Mouse (Mus musculus): ENCODE results near the gene Bpifb6.

Bpifb6 gene

DNA sequence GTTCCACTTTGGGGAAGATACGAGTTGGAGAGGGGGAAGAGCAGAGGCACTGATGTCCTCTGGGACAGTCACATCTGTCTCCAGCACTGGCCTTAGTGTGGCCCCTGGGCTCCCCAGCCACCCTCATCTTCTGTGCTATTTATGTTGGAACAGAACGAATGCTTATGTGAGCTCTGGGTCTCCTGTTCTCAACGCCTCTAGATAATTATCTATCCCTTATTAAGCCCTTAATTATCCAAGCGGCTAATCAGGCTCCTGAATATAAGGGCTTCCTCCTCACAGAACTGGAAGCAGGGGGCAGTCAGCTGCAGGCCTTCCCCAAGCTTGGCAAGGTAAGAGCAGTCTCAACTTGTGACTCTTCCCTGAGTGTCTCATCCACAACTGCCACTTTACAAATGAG is at the start of gene Bpifb6:
TSS of gene Bpifb6 (plus strand) at position 301 of the 400 bp plus-strand sequence.
- no peak for DNase-seq (ENCODE audit: low spot score)

DNA sequence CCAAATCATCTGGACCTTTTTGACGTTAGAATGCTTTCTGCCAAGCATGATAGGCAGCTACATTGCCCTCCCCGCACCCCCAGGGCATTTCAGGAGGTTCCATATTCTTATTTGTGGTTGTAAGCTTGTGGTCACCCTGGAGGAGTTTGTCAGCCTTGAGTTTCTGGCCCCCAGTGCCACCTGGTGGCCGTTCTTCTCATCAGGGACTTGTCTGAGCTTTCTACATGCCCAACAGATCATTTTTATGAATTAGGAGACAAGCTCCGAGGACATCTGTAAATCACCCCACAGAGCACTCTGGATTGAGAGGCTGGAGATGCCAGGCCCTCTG is 49.2 kb upstream of the Bpifb6 start:
- DNase-seq (ENCODE audit: low spot score), result peak; percentile 22

DNA sequence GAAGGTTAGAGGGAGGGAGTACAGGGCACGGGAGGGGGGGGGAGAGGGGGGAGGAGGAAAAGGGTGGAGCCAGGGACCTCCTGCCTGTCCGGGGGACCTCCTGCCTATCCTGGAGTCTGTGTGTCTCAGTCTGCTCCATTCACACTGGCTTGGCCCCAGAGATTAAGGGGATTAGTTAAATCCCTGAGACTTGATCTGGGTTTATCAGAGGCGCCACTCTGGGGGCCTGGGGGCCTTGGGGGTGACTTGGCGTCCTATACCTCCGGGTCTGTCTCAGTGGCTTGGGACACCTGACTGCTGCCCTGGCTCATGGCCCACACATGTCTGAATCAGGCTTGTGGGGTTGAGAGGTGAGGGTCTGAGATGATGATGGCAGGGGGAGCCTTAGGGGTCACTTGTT is 46.6 kb upstream of the Bpifb6 start:
- no peak for DNase-seq (ENCODE audit: low spot score)

DNA sequence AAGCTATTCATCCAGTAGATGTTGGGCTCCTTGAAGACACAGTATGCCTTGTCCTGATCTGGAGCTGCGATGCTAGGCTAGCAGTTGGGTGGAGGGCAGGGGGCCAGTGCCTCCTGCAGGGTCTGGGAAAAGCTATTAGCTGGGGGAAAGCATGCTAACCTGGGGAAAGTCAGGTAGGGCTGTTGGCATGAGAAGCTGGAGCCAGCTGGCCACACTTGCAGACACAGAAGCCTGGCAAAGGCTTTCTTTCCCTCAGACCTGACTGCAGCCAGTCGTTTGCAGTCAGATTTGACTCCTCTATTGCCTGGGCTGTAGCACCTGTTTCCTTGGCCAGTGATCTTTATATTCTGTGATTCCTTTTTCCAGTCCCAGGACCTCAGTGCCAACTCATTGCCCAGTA is 40.6 kb upstream of the Bpifb6 start:
- DNase-seq (ENCODE audit: low spot score), result no peak

DNA sequence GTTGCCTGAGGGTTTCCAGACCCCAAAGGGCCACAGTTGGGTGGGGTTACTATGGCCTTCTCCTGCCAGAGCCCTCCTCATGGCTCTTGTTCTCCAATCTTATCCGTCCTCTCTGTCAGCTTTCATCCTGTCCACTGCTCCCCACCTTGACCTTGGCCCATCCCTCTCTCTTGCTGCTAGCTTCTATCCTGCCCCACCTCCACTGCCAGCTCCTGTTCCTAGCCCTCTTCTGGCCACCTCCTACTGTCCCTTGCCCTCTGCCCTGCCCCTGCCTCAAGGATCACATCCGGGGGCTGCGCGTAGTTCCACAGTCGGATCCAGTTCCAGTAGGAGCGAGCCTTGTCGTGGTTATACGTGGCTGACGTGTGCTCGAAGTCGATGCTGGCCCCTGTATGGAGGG is 39.9 kb upstream of the Bpifb6 start:
- DNase-seq (ENCODE audit: low spot score), result no peak

DNA sequence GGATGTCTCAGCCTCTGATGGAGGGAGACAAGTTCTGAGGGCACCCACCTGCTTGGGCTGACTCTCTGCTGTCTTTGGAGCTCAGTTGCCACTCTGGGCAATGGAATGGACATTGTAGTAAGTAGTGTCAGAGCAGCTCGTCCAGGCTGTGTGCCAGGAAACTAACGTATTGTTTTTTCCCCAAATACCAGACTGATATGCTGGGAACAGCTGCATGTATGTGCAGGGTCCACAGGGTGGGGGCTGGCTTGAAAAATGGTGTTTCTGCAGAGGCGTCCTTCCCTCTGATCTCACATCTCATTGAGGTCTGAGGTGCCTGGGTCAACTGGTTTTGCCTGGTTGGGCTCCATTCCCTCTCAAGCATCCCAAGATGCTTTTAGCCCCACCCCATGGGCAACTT is 39.5 kb upstream of the Bpifb6 start:
- no peak for DNase-seq (ENCODE audit: low spot score)

DNA sequence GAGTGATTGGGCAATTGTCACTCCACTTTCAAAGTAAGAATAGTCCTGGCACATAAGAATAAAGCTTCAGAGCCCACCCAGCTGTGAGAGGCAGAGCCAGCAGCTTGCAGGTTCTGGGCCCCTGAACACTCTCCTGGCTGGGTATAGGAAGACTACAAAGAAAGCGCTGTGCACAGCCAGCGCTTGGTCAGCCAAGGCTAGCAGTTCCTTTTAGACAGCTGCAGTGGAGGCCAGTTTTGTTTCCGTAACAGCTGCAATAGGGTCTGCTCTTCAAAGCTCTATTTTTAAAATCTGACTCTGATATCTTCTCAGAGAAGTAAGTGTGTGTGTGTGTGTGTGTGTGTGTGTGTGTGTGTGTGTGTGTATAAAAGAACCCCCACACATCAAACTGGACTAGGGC is 38.2 kb upstream of the Bpifb6 start:
- no peak for DNase-seq (ENCODE audit: low spot score)

DNA sequence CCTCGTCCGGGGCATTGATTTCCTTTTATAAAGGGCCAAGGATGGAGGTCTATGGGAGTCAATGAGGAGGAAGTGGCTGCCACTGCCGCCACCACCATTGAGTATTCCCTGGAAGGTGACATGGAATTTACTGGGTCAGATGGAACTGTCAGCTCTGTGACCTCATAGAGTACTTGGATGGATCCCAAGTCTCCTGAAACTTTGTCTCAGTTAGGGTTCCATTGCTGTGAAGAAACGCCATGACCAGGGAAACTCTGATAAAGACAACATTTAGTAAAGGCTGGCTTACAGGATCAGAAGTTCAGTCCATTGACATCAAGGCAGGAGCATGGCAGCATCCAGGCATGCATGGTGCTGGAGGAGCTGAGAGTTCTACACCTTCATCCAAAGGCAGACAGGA is 29.2 kb upstream of the Bpifb6 start, which contains the start of gene Sun5:
TSS of gene Sun5 (minus strand) at position 101 of the 400 bp plus-strand sequence.
- no peak for DNase-seq (ENCODE audit: low spot score)

DNA sequence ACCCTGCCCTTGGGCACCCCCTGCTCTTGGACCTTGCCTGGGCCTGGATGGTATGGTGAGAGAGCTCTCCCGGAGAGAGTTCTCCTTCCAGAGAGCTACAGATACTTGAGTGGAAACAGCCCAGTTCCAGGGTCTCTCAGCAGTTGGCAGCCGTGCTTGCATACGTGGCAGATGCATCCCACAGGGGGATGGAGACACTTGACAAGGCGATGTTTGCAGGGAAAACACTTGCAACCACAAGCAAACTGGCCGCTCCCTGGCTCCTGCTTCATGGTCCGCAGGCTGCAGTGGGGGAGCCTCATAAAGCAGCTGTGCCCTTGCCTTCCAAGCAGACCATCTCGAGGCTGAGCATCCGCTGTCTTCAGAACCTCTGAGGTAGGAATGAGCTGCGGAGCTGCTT is 25.4 kb upstream of the Bpifb6 start, which contains the start of gene Bpifb2:
TSS of gene Bpifb2 (plus strand) at position 301 of the 400 bp plus-strand sequence.
- no peak for DNase-seq (ENCODE audit: low spot score)

DNA sequence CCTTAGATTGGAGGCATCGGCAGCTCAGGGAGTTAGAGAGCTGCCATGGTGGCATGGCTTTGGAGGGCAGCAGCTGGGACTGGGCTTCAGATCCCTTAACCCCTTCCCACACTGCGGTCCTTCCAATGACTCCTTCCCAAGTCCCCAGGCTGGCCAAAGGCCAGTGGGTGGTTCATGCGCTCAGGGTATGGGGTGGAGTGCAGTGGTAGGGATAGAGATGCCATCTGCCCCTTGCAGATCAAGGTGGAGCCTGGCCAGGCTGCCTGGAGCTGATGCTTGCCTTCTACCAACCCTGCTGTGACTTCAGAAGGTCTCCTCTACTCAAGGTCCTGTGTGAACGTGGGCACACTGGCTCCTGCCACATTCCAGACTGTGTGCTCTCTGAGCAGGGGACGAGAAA is 1.1 kb upstream of the Bpifb6 start:
- no peak for DNase-seq (ENCODE audit: low spot score)

DNA sequence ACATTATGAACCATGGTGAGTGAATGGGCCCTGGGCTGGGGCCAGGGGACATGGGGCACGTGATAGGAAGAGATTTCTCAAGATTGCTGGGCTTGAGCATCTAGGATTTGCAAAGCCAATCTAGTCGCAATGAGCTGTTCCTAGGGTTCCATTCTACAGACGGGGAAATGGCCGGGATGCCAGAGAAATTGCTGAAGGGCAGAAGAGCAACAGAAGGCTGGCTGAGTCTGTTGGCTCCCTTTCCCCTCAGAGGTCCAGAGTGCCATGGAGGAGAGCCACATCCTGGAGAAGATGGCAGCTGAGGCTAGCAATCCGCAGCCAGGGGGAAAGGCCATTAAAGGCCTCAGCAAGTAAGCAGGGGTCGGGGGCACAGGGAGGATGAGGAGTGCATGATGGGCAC is 2.5 kb downstream of the Bpifb6 start:
- DNase-seq (ENCODE audit: low spot score), result no peak

DNA sequence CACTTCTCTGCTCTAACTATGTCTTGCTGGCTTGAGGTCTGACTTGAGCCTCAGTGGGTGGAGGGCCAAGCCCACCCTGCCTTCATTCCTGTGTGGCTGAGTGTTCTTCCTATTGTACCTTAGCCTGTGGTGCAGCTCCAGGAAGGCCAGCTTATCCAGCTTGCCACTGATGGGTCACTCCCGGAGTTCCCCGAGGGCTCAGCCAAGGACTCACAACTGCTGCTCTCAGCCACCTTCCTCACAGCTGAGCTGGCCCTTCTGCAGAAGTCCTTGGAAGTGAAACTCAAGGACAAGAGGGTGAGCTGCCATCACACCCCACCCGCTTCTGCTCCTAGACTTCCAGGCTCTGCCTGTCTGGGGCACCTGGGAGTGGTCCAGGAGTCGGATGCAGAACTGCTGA is 6.4 kb downstream of the Bpifb6 start:
- no peak for DNase-seq (ENCODE audit: low spot score)

DNA sequence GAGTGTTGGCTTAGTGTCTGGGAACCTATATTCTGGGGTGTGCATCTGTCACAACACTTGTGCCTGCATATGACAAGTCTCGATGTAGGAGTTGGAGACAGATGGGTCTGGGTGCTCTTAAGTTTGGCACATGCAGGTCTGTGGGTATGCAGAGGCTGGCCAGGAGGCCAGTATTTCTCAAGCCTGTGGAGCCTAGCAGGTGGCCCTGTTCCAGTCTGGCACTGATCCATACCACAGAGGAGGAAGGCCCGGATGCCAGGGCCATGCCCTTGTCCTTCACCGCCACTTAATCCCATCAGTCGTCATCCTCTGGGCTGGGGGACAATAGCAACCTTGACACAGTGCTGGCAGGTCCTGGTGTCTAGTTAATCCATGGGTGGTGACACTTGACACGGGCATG is 14.0 kb downstream of the Bpifb6 start:
- DNase-seq (ENCODE audit: low spot score), result no peak

DNA sequence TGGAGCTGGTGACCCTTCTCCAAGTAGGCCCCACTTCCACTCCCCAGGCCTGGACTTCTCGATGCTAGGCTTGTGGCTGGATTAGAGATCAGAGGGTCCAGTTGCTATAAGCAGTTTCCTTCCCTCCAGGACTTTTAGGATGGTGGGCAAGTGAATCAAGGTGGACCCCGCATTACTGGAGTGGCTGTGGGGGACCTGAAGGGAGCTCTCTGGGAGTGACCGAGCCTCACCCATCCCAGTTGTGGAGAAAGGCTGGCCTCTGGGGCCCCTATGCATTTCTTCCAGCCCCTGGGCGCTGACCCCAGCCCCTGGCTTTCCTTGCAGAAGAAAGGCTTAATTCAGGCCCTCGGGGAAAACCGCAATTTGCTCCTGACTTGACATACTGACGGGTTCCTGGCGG is 17.7 kb downstream of the Bpifb6 start, which contains the start of gene Bpifb3:
TSS of gene Bpifb3 (plus strand) at position 301 of the 400 bp plus-strand sequence.
- no peak for DNase-seq (ENCODE audit: low spot score)

DNA sequence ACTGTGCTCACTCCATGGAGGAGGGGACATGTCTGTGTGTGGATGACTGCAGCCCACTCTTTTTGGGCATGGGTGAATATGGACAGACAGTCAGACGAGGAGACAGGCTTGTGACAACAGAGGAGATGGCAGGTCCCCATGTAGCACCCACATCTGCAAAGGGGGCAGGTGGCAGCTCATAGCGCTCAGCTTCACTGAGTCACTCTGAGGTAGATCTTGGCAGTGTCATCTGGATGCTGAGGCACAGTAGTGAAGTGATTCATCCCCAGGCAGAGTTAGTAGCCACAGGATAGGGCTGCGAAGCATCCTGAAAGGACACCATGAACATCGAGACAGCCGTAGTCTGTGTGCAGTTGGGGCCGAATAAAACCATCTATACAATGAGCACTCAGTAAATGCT is 21.1 kb downstream of the Bpifb6 start:
- DNase-seq (ENCODE audit: low spot score), result no peak

DNA sequence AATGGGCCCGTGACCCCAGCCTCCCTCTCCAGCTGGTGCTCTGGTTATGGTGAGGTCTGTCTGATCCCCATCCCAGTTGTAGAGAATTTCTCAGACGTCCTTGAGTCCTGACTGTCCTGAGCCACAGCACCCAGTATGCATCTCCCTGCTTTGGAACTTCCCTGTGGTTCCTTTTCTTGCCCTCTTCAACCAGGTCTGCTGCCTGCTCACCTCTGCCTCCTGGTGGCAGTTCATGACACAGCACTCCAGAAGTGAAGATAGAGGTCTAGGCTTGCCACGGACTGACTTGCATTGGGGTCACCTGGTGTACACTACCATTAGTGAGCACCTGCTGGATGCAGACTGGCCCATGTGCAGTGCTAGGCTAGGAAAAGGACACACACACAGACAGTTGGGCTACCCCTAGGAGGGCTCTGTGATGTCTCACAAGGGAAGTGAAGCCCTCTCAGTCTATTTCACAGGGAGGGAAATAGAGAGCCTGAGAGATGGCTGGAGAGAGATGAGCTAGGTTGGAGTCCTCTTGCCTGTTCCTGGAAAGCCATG is 29.8 kb downstream of the Bpifb6 start:
- peak; percentile 22 for DNase-seq (ENCODE audit: low spot score)

DNA sequence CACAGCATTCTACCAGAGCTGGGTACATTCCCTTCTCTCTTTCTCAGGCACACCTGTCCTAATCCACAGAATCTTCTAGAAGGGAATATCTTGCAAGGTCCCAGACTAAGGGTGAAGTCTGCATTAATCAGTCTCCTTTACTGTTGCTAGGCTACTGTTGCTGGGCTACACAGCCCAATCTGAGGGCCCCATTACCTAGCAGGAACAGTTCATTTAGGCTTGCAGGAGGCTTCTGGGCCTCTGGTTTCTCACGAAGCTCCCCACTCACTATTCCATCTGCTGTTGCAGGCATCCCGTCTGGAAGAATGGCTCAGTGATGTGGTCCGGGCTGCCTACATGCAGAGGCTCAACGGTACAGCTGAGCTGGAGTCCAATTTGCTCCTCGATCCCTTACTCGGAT is 30.9 kb downstream of the Bpifb6 start:
- DNase-seq (ENCODE audit: low spot score), result no peak

DNA sequence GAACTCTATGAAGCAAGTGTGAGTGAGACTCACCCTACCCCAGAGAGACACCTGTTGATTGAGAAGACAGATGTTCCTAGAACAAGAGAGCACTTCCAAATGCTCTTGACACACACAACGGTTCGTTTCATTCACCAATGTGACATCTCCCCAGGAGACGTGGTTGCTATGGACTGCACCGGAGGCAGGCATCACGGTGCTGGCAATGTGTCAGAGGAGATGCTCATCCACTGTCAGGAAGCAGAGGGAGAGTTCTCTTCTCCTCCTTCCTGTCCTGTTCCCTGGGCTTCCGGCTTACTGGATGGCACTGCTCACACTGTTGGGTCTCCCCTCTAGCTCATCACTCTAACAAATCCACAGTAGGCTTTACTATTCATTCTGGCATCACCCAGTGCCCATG is 33.1 kb downstream of the Bpifb6 start:
- no peak for DNase-seq (ENCODE audit: low spot score)

DNA sequence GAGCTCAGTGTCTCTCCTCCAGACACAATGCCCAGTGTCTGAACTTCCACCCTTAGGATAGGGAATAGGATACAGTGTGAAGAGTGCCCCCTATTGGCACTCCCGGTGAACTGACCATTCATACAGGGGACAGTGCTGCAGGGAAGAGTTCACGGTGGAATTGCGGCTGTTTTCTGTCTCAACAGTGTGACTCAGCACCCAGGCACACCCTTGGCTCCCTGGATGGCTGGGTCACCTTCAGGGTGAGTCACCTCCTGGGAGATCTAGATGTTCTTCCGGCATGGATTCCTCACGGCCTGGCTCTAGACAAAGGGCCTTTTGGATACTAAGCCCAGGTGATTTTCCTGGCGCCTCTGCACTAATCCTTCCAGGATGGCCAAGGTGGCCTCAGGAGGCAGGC is 35.2 kb downstream of the Bpifb6 start:
- DNase-seq (ENCODE audit: low spot score), result no peak

DNA sequence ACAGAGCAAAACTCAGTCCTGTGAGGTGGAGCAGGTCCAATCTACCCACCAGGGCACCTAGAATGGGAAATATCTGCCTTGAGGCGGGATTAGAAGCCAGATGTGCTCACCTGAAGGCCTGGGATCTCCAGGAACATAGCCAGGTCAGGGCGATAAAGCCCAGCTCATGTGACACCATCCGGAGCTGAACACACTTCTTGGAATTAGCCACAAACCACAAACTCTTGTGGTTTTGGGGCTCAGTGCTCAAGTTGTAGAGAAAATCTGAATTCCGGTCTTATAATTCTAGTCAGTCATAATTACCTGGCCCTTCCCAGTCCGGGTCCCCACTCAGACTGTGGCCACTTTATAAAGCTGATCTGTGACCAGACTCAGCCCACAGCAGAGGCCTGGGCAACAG is 37.7 kb downstream of the Bpifb6 start, which contains the start of gene Bpifb4:
TSS of gene Bpifb4 (plus strand) at position 370 of the 400 bp plus-strand sequence.
- DNase-seq (ENCODE audit: low spot score), result no peak

DNA sequence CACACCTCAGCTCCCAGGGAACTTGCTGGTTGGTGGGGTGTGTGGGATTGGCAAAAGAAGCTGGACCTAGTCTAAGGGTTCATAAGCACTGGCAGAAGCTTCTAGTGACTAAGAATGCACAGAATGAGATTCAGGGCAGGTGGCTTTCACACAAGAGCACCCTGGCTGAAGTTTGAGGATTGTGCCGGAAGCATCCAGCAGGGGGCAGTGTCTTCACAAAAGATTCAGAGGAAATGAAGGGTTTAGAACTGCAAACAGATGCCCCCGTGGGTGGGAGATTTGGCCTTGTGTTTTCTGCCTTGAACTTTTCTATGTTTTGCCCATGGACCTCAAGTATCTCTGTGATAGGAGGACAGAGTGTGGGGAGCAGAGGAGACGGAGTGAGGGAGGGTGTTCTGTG is 43.3 kb downstream of the Bpifb6 start:
- peak; percentile 6 for DNase-seq (ENCODE audit: low spot score)

DNA sequence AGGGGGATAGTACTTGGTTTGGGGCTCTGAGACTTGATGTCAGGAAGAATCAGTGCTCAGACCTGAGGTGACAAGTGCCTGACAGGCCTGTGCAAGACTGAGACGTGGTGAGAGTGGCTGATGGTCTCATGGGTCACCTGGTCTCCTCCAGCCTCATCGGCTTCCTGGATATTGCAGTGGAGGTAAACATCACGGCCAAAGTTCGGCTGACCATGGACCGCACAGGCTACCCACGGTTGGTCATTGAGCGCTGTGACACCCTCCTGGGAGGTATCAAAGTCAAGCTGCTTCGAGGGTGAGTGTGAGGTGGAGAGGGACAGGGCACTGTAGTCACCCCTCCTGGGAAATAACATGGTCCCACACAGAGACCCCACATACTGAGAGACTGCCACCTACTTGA is 44.4 kb downstream of the Bpifb6 start:
- DNase-seq (ENCODE audit: low spot score), result no peak

DNA sequence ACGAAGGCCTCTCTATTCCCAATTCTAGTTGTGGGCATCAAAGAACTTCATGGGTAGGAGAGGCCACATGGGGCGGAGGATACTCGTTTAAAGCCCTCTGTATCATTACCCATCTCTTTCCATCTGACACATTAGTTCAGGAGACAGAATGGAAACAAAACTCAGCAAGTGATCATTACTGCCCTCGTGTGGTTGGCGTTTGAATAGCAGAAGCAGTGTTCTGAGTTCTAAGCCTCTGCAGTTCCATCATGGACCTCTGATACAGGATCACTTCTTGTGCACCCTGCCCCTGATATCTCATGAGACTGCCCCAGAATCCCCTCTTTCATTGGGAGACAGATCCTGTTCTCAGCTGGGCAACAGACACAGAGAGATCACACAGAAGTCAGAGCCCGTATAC is 52.7 kb downstream of the Bpifb6 start:
- DNase-seq (ENCODE audit: low spot score), result peak; percentile 12

DNA sequence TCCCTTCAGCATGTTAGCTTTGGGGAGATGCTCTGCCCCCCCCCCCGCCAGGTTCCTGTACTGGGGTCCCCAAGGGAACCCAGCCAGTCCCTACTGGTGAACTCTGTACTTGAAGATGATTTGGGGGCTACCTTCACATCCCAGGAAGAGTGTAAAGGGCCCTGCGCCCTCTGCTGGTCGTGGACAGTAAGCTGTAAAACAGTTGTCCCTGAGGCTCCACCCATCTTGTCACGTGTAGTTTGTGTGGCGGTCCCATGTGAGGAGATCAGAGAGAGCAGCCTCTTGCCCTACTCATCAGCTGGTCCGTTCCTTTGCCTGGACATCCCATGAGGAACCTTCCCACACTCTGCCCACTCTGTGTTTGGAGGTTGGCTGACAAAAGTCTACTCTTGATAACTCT is 53.6 kb downstream of the Bpifb6 start:
- no peak for DNase-seq (ENCODE audit: low spot score)
